Mouse (Mus musculus): ENCODE results near the gene Pth2r. TPM values are rescaled to one million over a fixed set of nuclear protein-coding genes. Genes with fewer than 3 reads are reported as not detected.

The Pth2r gene
- polyA plus RNA-seq (2014; fragmentation: Illumina TruSeq; extraction: RNeasy Lipid Tissue Mini Kit (QIAGEN cat#74804)), result not detected

GRCm38 (mm10) chr1:65281756-65282155 is at the start of gene Pth2r:
Gene Pth2r, plus strand, starts transcription at chr1:65282056.

Other genes starting within 250 kb of the Pth2r start
- 3,153 TPM for gene Akr1cl, start 249.3 kb upstream of the Pth2r start, polyA plus RNA-seq (2014; fragmentation: Illumina TruSeq; extraction: RNeasy Lipid Tissue Mini Kit (QIAGEN cat#74804))
- not detected for gene Cryge, start 230.9 kb upstream of the Pth2r start, polyA plus RNA-seq (2014; fragmentation: Illumina TruSeq; extraction: RNeasy Lipid Tissue Mini Kit (QIAGEN cat#74804))
- gene Crygd, start 218.6 kb upstream of the Pth2r start, polyA plus RNA-seq (2014; fragmentation: Illumina TruSeq; extraction: RNeasy Lipid Tissue Mini Kit (QIAGEN cat#74804)), result not detected
- gene Crygc, start 208.4 kb upstream of the Pth2r start, polyA plus RNA-seq (2014; fragmentation: Illumina TruSeq; extraction: RNeasy Lipid Tissue Mini Kit (QIAGEN cat#74804)), result not detected
- 1.2 TPM for gene Crygb, start 199.8 kb upstream of the Pth2r start, polyA plus RNA-seq (2014; fragmentation: Illumina TruSeq; extraction: RNeasy Lipid Tissue Mini Kit (QIAGEN cat#74804))
- gene Cryga, start 178.7 kb upstream of the Pth2r start, polyA plus RNA-seq (2014; fragmentation: Illumina TruSeq; extraction: RNeasy Lipid Tissue Mini Kit (QIAGEN cat#74804)), result not detected
- not detected for gene Gm28845, start 162.5 kb upstream of the Pth2r start, polyA plus RNA-seq (2014; fragmentation: Illumina TruSeq; extraction: RNeasy Lipid Tissue Mini Kit (QIAGEN cat#74804))
- gene D630023F18Rik, start 158.8 kb upstream of the Pth2r start, polyA plus RNA-seq (2014; fragmentation: Illumina TruSeq; extraction: RNeasy Lipid Tissue Mini Kit (QIAGEN cat#74804)), result 7.6 TPM
- 911 TPM for gene Idh1, start 95.6 kb upstream of the Pth2r start, polyA plus RNA-seq (2014; fragmentation: Illumina TruSeq; extraction: RNeasy Lipid Tissue Mini Kit (QIAGEN cat#74804))
- gene Pikfyve, start 95.4 kb upstream of the Pth2r start, polyA plus RNA-seq (2014; fragmentation: Illumina TruSeq; extraction: RNeasy Lipid Tissue Mini Kit (QIAGEN cat#74804)), result 23.3 TPM

All from ovary, adult 10 weeks (tissue).